Mouse (Mus musculus) lung, adult 2 months (tissue): ENCODE measurements at regions not wholly inside any gene's neighbourhood (a gene's known extent, or its start where the extent isn't known, plus 50 kb on each side); places are given as distances from the start of the nearest gene placed in this dataset.

Experiments used
- CTCF ChIP-seq: fragments of 200-500 bp; IDR thresholded peaks from 2 replicates; pipeline ENCODE4 v1.5.1; 2011; ENCODE audit warnings: mild to moderate bottlenecking, low read length, control low read depth; ENCODE audit not compliant: insufficient read depth
- POLR2A ChIP-seq: fragments of 200-500 bp; IDR thresholded peaks from 2 replicates; pipeline ENCODE4 v1.6.1; 2011; ENCODE audit warnings: low read depth, mild to moderate bottlenecking, control low read depth, low read length, borderline replicate concordance; ENCODE audit errors: extremely low read depth

- no peak for TF ChIP-seq CTCF
- no peak for TF ChIP-seq POLR2A
Observed at GRCm38 (mm10) chr7:98783521-98783920, 51.4 kb upstream of the Wnt11 start.
